ENCODE assay signal across 8 mouse cellular contexts in the genomic region with DNA sequence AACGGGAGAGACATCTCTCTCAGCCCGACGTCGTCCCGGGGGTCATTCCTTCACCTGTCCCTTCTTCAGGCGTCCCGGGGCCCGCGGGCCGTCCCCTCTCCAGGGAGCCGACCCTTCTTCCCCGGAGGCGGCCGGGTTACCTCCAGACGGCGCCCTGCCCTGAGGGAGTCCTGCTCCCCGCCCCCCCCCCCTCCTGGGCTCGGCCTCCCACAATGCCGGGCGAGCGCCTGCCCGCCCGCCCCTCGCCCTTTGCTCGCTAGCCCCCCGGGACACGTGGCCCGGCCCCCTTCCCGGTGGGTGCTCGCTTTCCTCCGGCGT. TPM values are rescaled to one million over a fixed set of nuclear protein-coding genes. Genes with fewer than 3 reads are reported as not detected.
DNase-seq lines count a peak whose midpoint lies in the region; ATAC-seq and TF ChIP-seq lines count a peak whose summit lies in the region.

No protein-coding gene starts in this region.

- H3K79me2 ChIP-seq in liver, adult 2 months (ENCODE audit: control insufficient read depth, insufficient read depth, low read length): peaks cover 15% of the 10 kb centered on the region; the same call in 1 of the 2 replicates

- peaks cover 7% of the 10 kb centered on the region for H3K36me3 ChIP-seq in liver, adult 2 months (ENCODE audit: control insufficient read depth, insufficient read depth, low read length)
- H3K36me3 ChIP-seq in embryonic facial prominence, embryonic 13.5 days: peaks cover 33% of the 10 kb centered on the region
- peaks cover 2% of the 10 kb centered on the region; the same call in 1 of the 2 replicates for H3K36me3 ChIP-seq in intestine, embryonic 16.5 days (ENCODE audit: control insufficient read depth, insufficient read depth, low read length)
- H3K36me3 ChIP-seq in neural tube, embryonic 13.5 days: peaks cover 32% of the 10 kb centered on the region

- TF ChIP-seq POLR2A in liver, adult 2 months (IDR thresholded peaks at IDR 0.05; ENCODE audit: extremely low read depth, insufficient read depth, low read length): no peak

- TF ChIP-seq CTCF in liver, adult 2 months (IDR thresholded peaks at IDR 0.05; ENCODE audit: low read depth, low read length): no peak

- no peaks in the 10 kb centered on the region for H3K9me3 ChIP-seq in embryonic facial prominence, embryonic 13.5 days
- no peaks in the 10 kb centered on the region for H3K9me3 ChIP-seq in intestine, embryonic 16.5 days (ENCODE audit: control insufficient read depth, low read length)
- no peaks in the 10 kb centered on the region for H3K9me3 ChIP-seq in neural tube, embryonic 13.5 days

- peak overlapping the region; percentile 82 for H3K27ac ChIP-seq in liver, adult 2 months (replicated peaks; ENCODE audit: insufficient read depth, low read depth, low read length)
- peak overlapping the region; percentile 94 for H3K27ac ChIP-seq in embryonic facial prominence, embryonic 13.5 days
- H3K27ac ChIP-seq in intestine, embryonic 16.5 days (ENCODE audit: low read length): peak overlapping the region; percentile 97
- peak overlapping the region; percentile 97 for H3K27ac ChIP-seq in neural tube, embryonic 13.5 days (replicated peaks)

- no peaks in the 10 kb centered on the region for H3K27me3 ChIP-seq in liver, adult 2 months (ENCODE audit: control insufficient read depth, insufficient read depth, low read length)
- H3K27me3 ChIP-seq in embryonic facial prominence, embryonic 13.5 days: no peaks in the 10 kb centered on the region
- H3K27me3 ChIP-seq in intestine, embryonic 16.5 days (replicated peaks; ENCODE audit: control insufficient read depth, insufficient read depth, low read length): no peaks in the 10 kb centered on the region
- no peaks in the 10 kb centered on the region for H3K27me3 ChIP-seq in neural tube, embryonic 13.5 days

- DNase-seq in liver, adult 2 months (ENCODE audit: extremely low read depth, low read depth, low spot score): no peak
- no peak for DNase-seq in liver
- DNase-seq in thymus, postnatal 25 days: no peak
- DNase-seq in layer of hippocampus, postnatal 10 days (ENCODE audit: low spot score in 2 of 2): no peak
- DNase-seq in adrenal gland, adult (ENCODE audit: inconsistent age in 2 of 2, low spot score in 1 of 2): no peak

- 0 out of 2 replicates have a peak, but pooled peaks have one; percentile 1 for ATAC-seq in embryonic facial prominence, embryonic 13.5 days (ENCODE audit: insufficient number of reproducible peaks, insufficient read depth, low FRiP score, low TSS enrichment, low read depth)
- peak; percentile 54 for ATAC-seq in intestine, embryonic 16.5 days
- no peak for ATAC-seq in neural tube, embryonic 13.5 days (ENCODE audit: low read depth)

- peaks cover 14% of the 10 kb centered on the region for H3K4me1 ChIP-seq in liver, adult 2 months (ENCODE audit: control insufficient read depth, insufficient read depth, low read length)
- H3K4me1 ChIP-seq in embryonic facial prominence, embryonic 13.5 days: peaks cover 31% of the 10 kb centered on the region
- peaks cover 29% of the 10 kb centered on the region for H3K4me1 ChIP-seq in intestine, embryonic 16.5 days (ENCODE audit: control insufficient read depth, insufficient read depth, low read length)
- H3K4me1 ChIP-seq in neural tube, embryonic 13.5 days (replicated peaks): peaks cover 40% of the 10 kb centered on the region

- WGBS in liver, adult 2 months: 2% methylated on average over 28 of the region's 32 CpGs
- 1% methylated on average over 24 of the region's 32 CpGs for WGBS in embryonic facial prominence, embryonic 13.5 days
- 2% methylated on average over 17 of the region's 32 CpGs for WGBS in intestine, embryonic 16.5 days
- 0% methylated on average over 18 of the region's 32 CpGs for WGBS in neural tube, embryonic 13.5 days

- peak overlapping the region; percentile 100 for H3K4me3 ChIP-seq in liver, adult 2 months (ENCODE audit: insufficient read depth, low read depth, low read length)
- peak overlapping the region; percentile 96 for H3K4me3 ChIP-seq in embryonic facial prominence, embryonic 13.5 days
- H3K4me3 ChIP-seq in intestine, embryonic 16.5 days (ENCODE audit: low read length): peak overlapping the region; percentile 98
- H3K4me3 ChIP-seq in neural tube, embryonic 13.5 days: peak overlapping the region; percentile 99

- peak overlapping the region; percentile 88 for H3K9ac ChIP-seq in liver, adult 2 months (ENCODE audit: low read depth, low read length)
- peak overlapping the region; percentile 93 for H3K9ac ChIP-seq in embryonic facial prominence, embryonic 13.5 days
- peak overlapping the region; percentile 96 for H3K9ac ChIP-seq in intestine, embryonic 16.5 days (ENCODE audit: low read depth, low read length)
- H3K9ac ChIP-seq in neural tube, embryonic 13.5 days: peak overlapping the region; percentile 99

- peak overlapping the region; percentile 93 for H3K4me2 ChIP-seq in embryonic facial prominence, embryonic 13.5 days
- H3K4me2 ChIP-seq in intestine, embryonic 16.5 days (ENCODE audit: low read depth, low read length): peak overlapping the region; percentile 94
- peak overlapping the region; percentile 98 for H3K4me2 ChIP-seq in neural tube, embryonic 13.5 days

RNA-seq across cellular contexts. Expression of gene Chd4, which starts 0.5 kb away (rescaled TPM):
- 30.0 and 30.5 TPM in 2 replicates for total RNA-seq in liver, adult 2 months (2014; rRNA removed)
- 14.0 and 14.4 TPM in 2 replicates for polyA plus RNA-seq in liver, adult 2 months (2012; rRNA removed)
- polyA plus RNA-seq in embryonic facial prominence, embryonic 13.5 days (2015; fragmentation: Nextera tagmentation; extraction: Ambion mirVana): 83.3 and 91.2 TPM in 2 replicates
- polyA plus RNA-seq in intestine, embryonic 16.5 days (2015; fragmentation: Nextera tagmentation; extraction: Ambion mirVana): 41.3 and 44.8 TPM in 2 replicates
- polyA plus RNA-seq in neural tube, embryonic 13.5 days (2015; fragmentation: Nextera tagmentation; extraction: Ambion mirVana): 89.0 and 107 TPM in 2 replicates
- total RNA-seq in layer of hippocampus, postnatal 10 days (2021): 100 to 1,000 TPM; 176 to 195 TPM

RNA-seq across cellular contexts. Expression of gene Lpar5, which starts 28.5 kb away (rescaled TPM):
- total RNA-seq in liver, adult 2 months (2014; rRNA removed): 0.27 TPM in 1 of 2 replicates, not detected in the other
- 0.42 and 1.2 TPM in 2 replicates for polyA plus RNA-seq in liver, adult 2 months (2012; rRNA removed)
- 0.59 and 0.97 TPM in 2 replicates for polyA plus RNA-seq in embryonic facial prominence, embryonic 13.5 days (2015; fragmentation: Nextera tagmentation; extraction: Ambion mirVana)
- polyA plus RNA-seq in intestine, embryonic 16.5 days (2015; fragmentation: Nextera tagmentation; extraction: Ambion mirVana): 9.4 and 9.7 TPM in 2 replicates
- polyA plus RNA-seq in neural tube, embryonic 13.5 days (2015; fragmentation: Nextera tagmentation; extraction: Ambion mirVana): 0.43 and 0.77 TPM in 2 replicates
- 1 to 10 TPM; 1.1 to 1.4 TPM for total RNA-seq in layer of hippocampus, postnatal 10 days (2021)

RNA-seq across cellular contexts. Expression of gene Nop2, which starts 35.5 kb away (rescaled TPM):
- total RNA-seq in liver, adult 2 months (2014; rRNA removed): 8.2 and 9.7 TPM in 2 replicates
- polyA plus RNA-seq in liver, adult 2 months (2012; rRNA removed): 7.7 and 11.0 TPM in 2 replicates
- polyA plus RNA-seq in embryonic facial prominence, embryonic 13.5 days (2015; fragmentation: Nextera tagmentation; extraction: Ambion mirVana): 62.5 and 69.3 TPM in 2 replicates
- 59.5 and 66.8 TPM in 2 replicates for polyA plus RNA-seq in intestine, embryonic 16.5 days (2015; fragmentation: Nextera tagmentation; extraction: Ambion mirVana)
- 44.5 and 45.3 TPM in 2 replicates for polyA plus RNA-seq in neural tube, embryonic 13.5 days (2015; fragmentation: Nextera tagmentation; extraction: Ambion mirVana)
- total RNA-seq in layer of hippocampus, postnatal 10 days (2021): 10 to 100 TPM; 35.9 to 36.1 TPM

RNA-seq across cellular contexts. Expression of gene Acrbp, which starts 46.7 kb away (rescaled TPM):
- total RNA-seq in liver, adult 2 months (2014; rRNA removed): 3.2 and 4.1 TPM in 2 replicates
- polyA plus RNA-seq in liver, adult 2 months (2012; rRNA removed): 6.6 and 7.8 TPM in 2 replicates
- 21.7 and 22.7 TPM in 2 replicates for polyA plus RNA-seq in embryonic facial prominence, embryonic 13.5 days (2015; fragmentation: Nextera tagmentation; extraction: Ambion mirVana)
- polyA plus RNA-seq in intestine, embryonic 16.5 days (2015; fragmentation: Nextera tagmentation; extraction: Ambion mirVana): 9.8 and 10.6 TPM in 2 replicates
- polyA plus RNA-seq in neural tube, embryonic 13.5 days (2015; fragmentation: Nextera tagmentation; extraction: Ambion mirVana): 19.0 and 21.0 TPM in 2 replicates
- total RNA-seq in layer of hippocampus, postnatal 10 days (2021): 1 to 10 TPM; 7.0 to 9.2 TPM

RNA-seq across cellular contexts. Expression of gene Iffo1, which starts 48.8 kb away (rescaled TPM):
- 2.5 and 2.6 TPM in 2 replicates for total RNA-seq in liver, adult 2 months (2014; rRNA removed)
- polyA plus RNA-seq in liver, adult 2 months (2012; rRNA removed): 7.5 and 9.9 TPM in 2 replicates
- 15.5 and 17.6 TPM in 2 replicates for polyA plus RNA-seq in embryonic facial prominence, embryonic 13.5 days (2015; fragmentation: Nextera tagmentation; extraction: Ambion mirVana)
- 4.5 and 5.3 TPM in 2 replicates for polyA plus RNA-seq in intestine, embryonic 16.5 days (2015; fragmentation: Nextera tagmentation; extraction: Ambion mirVana)
- polyA plus RNA-seq in neural tube, embryonic 13.5 days (2015; fragmentation: Nextera tagmentation; extraction: Ambion mirVana): 21.1 and 24.0 TPM in 2 replicates
- 10 to 100 TPM; 49.7 to 50.7 TPM for total RNA-seq in layer of hippocampus, postnatal 10 days (2021)
